Mouse (Mus musculus): ENCODE measurements at regions not wholly inside any gene's neighbourhood (a gene's known extent, or its start where the extent isn't known, plus 50 kb on each side); places are given as distances from the start of the nearest gene placed in this dataset.

- Histone ChIP-seq H3K4me1 (ENCODE audit: control insufficient read depth in 2 of 2, insufficient read depth in 2 of 2, low read length in 2 of 2, poor library complexity in 1 of 2) (no peaks in the 10 kb centered on the region), H3K4me3 (ENCODE audit: insufficient read depth in 1 of 2, low read depth in 1 of 2, low read length in 2 of 2, poor library complexity in 1 of 2, severe bottlenecking in 1 of 2) (no peak overlapping the region), H3K9ac (ENCODE audit: insufficient read depth, low read depth, low read length, poor library complexity, severe bottlenecking) (no peak overlapping the region), H3K27ac (ENCODE audit: insufficient read depth, low read depth, low read length, poor library complexity, severe bottlenecking) (no peak overlapping the region), H3K9me3 (ENCODE audit: control insufficient read depth, insufficient read depth, low read depth, low read length) (no peaks in the 10 kb centered on the region), H3K36me3 (ENCODE audit: control insufficient read depth, insufficient read depth, low read length, poor library complexity, severe bottlenecking) (no peaks in the 10 kb centered on the region)
- no peak for DNase-seq (ENCODE audit: low read depth, low spot score)
- in situ Hi-C loops (cut with MboI; ENCODE audit: low sequenced_read_pairs in 2 of 2, unreplicated experiment in 2 of 2), result no loop called here
- TF ChIP-seq ZC3H11A (IDR thresholded peaks at IDR 0.05; ENCODE audit: borderline replicate concordance, low read depth, low read length) (no peak), ZNF384 (IDR thresholded peaks at IDR 0.05; ENCODE audit: low read depth, low read length) (no peak)
Measured at GRCm38 (mm10) chr12:106890319-106890718, 598.1 kb upstream of the 3110018I06Rik start.

DNA sequence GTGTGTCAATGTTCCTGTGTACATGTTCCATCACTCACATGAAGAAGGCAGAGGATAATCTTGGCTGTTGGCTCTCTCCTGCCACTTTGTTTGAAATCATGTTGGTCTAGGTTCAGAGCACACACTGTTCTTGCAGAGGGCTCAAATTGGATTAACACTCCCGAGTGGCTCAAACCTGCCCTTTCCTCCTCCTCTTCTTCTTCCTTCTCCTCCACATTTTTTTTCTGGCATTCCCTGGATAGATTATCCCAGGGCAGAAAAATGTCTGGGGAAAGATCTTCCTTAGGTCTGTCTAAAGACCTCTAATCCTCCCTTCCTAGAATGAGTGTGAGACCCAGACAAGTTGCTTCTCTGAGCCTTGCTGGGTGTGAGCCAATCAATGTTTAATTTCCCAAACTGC lies 594.4 kb upstream of the 3110018I06Rik start:
- no peaks in the 10 kb centered on the region for H3K9me3 ChIP-seq (ENCODE audit: control insufficient read depth, insufficient read depth, low read depth, low read length)
- no peak overlapping the region for H3K9ac ChIP-seq (ENCODE audit: insufficient read depth, low read depth, low read length, poor library complexity, severe bottlenecking)
- H3K27ac ChIP-seq (ENCODE audit: insufficient read depth, low read depth, low read length, poor library complexity, severe bottlenecking), result no peak overlapping the region
- TF ChIP-seq ZC3H11A (IDR thresholded peaks at IDR 0.05; ENCODE audit: borderline replicate concordance, low read depth, low read length) (no peak), HCFC1 (IDR thresholded peaks at IDR 0.05; ENCODE audit: borderline replicate concordance, insufficient read depth, low read length) (no peak), MAFK (IDR thresholded peaks at IDR 0.05; ENCODE audit: insufficient read depth, low read depth, low read length) (no peak), CHD2 (IDR thresholded peaks at IDR 0.05; ENCODE audit: low read depth, low read length) (no peak), ZNF384 (IDR thresholded peaks at IDR 0.05; ENCODE audit: low read depth, low read length) (no peak)
- H3K4me1 ChIP-seq (ENCODE audit: control insufficient read depth in 2 of 2, insufficient read depth in 2 of 2, low read length in 2 of 2, poor library complexity in 1 of 2), result no peaks in the 10 kb centered on the region
- no peak overlapping the region for H3K4me3 ChIP-seq (ENCODE audit: insufficient read depth in 1 of 2, low read depth in 1 of 2, low read length in 2 of 2, poor library complexity in 1 of 2, severe bottlenecking in 1 of 2)
- no peak for DNase-seq (ENCODE audit: low read depth, low spot score)
- in situ Hi-C loops (cut with MboI; ENCODE audit: low sequenced_read_pairs in 2 of 2, unreplicated experiment in 2 of 2), result no loop called here
- H3K36me3 ChIP-seq (ENCODE audit: control insufficient read depth, insufficient read depth, low read length, poor library complexity, severe bottlenecking), result no peaks in the 10 kb centered on the region

- no peaks in the 10 kb centered on the region for H3K9me3 ChIP-seq (ENCODE audit: control insufficient read depth, insufficient read depth, low read depth, low read length)
- no peaks in the 10 kb centered on the region for H3K36me3 ChIP-seq (ENCODE audit: control insufficient read depth, insufficient read depth, low read length, poor library complexity, severe bottlenecking)
- H3K4me1 ChIP-seq (ENCODE audit: control insufficient read depth in 2 of 2, insufficient read depth in 2 of 2, low read length in 2 of 2, poor library complexity in 1 of 2), result no peaks in the 10 kb centered on the region
- H3K4me3 ChIP-seq (ENCODE audit: insufficient read depth in 1 of 2, low read depth in 1 of 2, low read length in 2 of 2, poor library complexity in 1 of 2, severe bottlenecking in 1 of 2), result no peak overlapping the region
- no peak overlapping the region for H3K27ac ChIP-seq (ENCODE audit: insufficient read depth, low read depth, low read length, poor library complexity, severe bottlenecking)
- TF ChIP-seq MAFK (IDR thresholded peaks at IDR 0.05; ENCODE audit: insufficient read depth, low read depth, low read length), result no peak
- TF ChIP-seq HCFC1 (IDR thresholded peaks at IDR 0.05; ENCODE audit: borderline replicate concordance, insufficient read depth, low read length), result no peak
- no peak for TF ChIP-seq ZNF384 (IDR thresholded peaks at IDR 0.05; ENCODE audit: low read depth, low read length)
- TF ChIP-seq CHD2 (IDR thresholded peaks at IDR 0.05; ENCODE audit: low read depth, low read length), result no peak
- TF ChIP-seq ZC3H11A (IDR thresholded peaks at IDR 0.05; ENCODE audit: borderline replicate concordance, low read depth, low read length), result no peak
- DNase-seq (ENCODE audit: low read depth, low spot score), result no peak
- in situ Hi-C loops (cut with MboI; ENCODE audit: low sequenced_read_pairs in 2 of 2, unreplicated experiment in 2 of 2), result no loop called here
- no peak overlapping the region for H3K9ac ChIP-seq (ENCODE audit: insufficient read depth, low read depth, low read length, poor library complexity, severe bottlenecking)
Measured at GRCm38 (mm10) chr12:106904202-106904601, 584.2 kb upstream of the 3110018I06Rik start.

DNA sequence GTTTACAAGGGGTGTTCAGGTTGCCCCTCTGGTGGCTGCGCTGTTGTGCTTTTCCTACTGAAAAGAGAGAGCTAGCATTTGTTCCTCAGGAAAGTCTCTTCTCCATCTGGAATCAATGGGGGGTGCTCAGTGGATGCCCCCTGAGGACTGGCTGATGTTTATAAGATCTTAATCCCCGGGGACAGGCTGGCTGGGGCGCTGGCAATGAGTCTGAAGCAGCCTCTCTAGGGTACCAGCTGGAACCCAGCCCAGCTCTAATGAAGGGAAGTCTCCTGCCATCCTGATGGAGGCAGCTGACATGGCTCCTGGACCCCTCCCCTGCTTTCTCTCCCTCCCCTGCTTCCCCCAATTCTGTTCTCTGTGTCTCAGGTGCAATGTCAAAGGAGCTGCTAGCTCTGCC lies 575.6 kb upstream of the 3110018I06Rik start:
- Histone ChIP-seq H3K4me1 (ENCODE audit: control insufficient read depth in 2 of 2, insufficient read depth in 2 of 2, low read length in 2 of 2, poor library complexity in 1 of 2) (no peaks in the 10 kb centered on the region), H3K36me3 (ENCODE audit: control insufficient read depth, insufficient read depth, low read length, poor library complexity, severe bottlenecking) (no peaks in the 10 kb centered on the region), H3K9ac (ENCODE audit: insufficient read depth, low read depth, low read length, poor library complexity, severe bottlenecking) (no peak overlapping the region), H3K4me3 (ENCODE audit: insufficient read depth in 1 of 2, low read depth in 1 of 2, low read length in 2 of 2, poor library complexity in 1 of 2, severe bottlenecking in 1 of 2) (no peak overlapping the region), H3K9me3 (ENCODE audit: control insufficient read depth, insufficient read depth, low read depth, low read length) (no peaks in the 10 kb centered on the region), H3K27ac (ENCODE audit: insufficient read depth, low read depth, low read length, poor library complexity, severe bottlenecking) (no peak overlapping the region)
- in situ Hi-C loops (cut with MboI; ENCODE audit: low sequenced_read_pairs in 2 of 2, unreplicated experiment in 2 of 2), result no loop called here
- no peak for TF ChIP-seq ZNF384 (IDR thresholded peaks at IDR 0.05; ENCODE audit: low read depth, low read length)
- no peak for TF ChIP-seq HCFC1 (IDR thresholded peaks at IDR 0.05; ENCODE audit: borderline replicate concordance, insufficient read depth, low read length)
- TF ChIP-seq ZC3H11A (IDR thresholded peaks at IDR 0.05; ENCODE audit: borderline replicate concordance, low read depth, low read length), result no peak
- TF ChIP-seq CHD2 (IDR thresholded peaks at IDR 0.05; ENCODE audit: low read depth, low read length), result no peak
- TF ChIP-seq MAFK (IDR thresholded peaks at IDR 0.05; ENCODE audit: insufficient read depth, low read depth, low read length), result no peak
- DNase-seq (ENCODE audit: low read depth, low spot score), result no peak

DNA sequence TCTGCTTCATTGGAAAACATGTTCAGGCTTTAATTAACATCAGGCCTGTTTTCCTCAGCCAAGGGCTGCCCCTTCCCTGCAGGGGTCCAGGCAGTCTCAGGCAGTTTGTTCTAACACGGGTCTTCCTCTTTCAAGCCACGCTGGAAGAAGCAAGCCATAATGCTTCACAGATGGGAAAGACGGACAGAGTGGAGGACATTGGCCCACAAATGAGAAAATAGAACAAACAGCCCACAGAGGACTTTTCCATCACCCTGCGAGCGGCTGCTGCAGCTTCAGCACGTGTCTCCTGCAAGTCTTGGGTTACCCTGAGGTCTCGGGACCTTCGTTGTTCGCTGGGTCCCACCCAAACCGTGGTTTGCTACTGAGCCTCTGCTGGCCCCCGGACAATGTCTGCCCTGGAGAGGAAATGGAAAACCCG lies 565.9 kb upstream of the 3110018I06Rik start:
- Histone ChIP-seq H3K9me3 (ENCODE audit: control insufficient read depth, insufficient read depth, low read depth, low read length) (no peaks in the 10 kb centered on the region), H3K4me1 (ENCODE audit: control insufficient read depth in 2 of 2, insufficient read depth in 2 of 2, low read length in 2 of 2, poor library complexity in 1 of 2) (no peaks in the 10 kb centered on the region), H3K9ac (ENCODE audit: insufficient read depth, low read depth, low read length, poor library complexity, severe bottlenecking) (no peak overlapping the region), H3K36me3 (ENCODE audit: control insufficient read depth, insufficient read depth, low read length, poor library complexity, severe bottlenecking) (no peaks in the 10 kb centered on the region), H3K27ac (ENCODE audit: insufficient read depth, low read depth, low read length, poor library complexity, severe bottlenecking) (no peak overlapping the region), H3K4me3 (ENCODE audit: insufficient read depth in 1 of 2, low read depth in 1 of 2, low read length in 2 of 2, poor library complexity in 1 of 2, severe bottlenecking in 1 of 2) (no peak overlapping the region)
- in situ Hi-C loops (cut with MboI; ENCODE audit: low sequenced_read_pairs in 2 of 2, unreplicated experiment in 2 of 2), result no loop called here
- DNase-seq (ENCODE audit: low read depth, low spot score), result no peak
- TF ChIP-seq CHD2 (IDR thresholded peaks at IDR 0.05; ENCODE audit: low read depth, low read length), result no peak
- TF ChIP-seq ZNF384 (IDR thresholded peaks at IDR 0.05; ENCODE audit: low read depth, low read length), result no peak
- no peak for TF ChIP-seq HCFC1 (IDR thresholded peaks at IDR 0.05; ENCODE audit: borderline replicate concordance, insufficient read depth, low read length)
- no peak for TF ChIP-seq ZC3H11A (IDR thresholded peaks at IDR 0.05; ENCODE audit: borderline replicate concordance, low read depth, low read length)
- TF ChIP-seq MAFK (IDR thresholded peaks at IDR 0.05; ENCODE audit: insufficient read depth, low read depth, low read length), result no peak

All from ES-E14 (cell line).